Mouse (Mus musculus): ENCODE data around the gene Cyfip2. TPM values are rescaled to one million over a fixed set of nuclear protein-coding genes. Genes with fewer than 3 reads are reported as not detected.

Gene Cyfip2
- polyA plus RNA-seq, 1 experiment from 2014 or later: 8.9 TPM

- ATAC-seq (ENCODE audit: insufficient number of reproducible peaks, insufficient read depth, low FRiP score, low read depth): no peak
- H3K9me3 ChIP-seq (ENCODE audit: control insufficient read depth, low read length): no peaks in the 10 kb centered on the region
- H3K27ac ChIP-seq (replicated peaks in 1 of 2; ENCODE audit: control insufficient read depth in 1 of 2, insufficient read depth in 1 of 2, low read depth in 2 of 2, low read length in 2 of 2): no peak overlapping the region
- H3K4me1 ChIP-seq (ENCODE audit: control insufficient read depth in 2 of 2, insufficient read depth in 2 of 2, low read length in 2 of 2): peaks cover 5 to 7% of the 10 kb centered on the region in 2 experiments; a peak in 2 of 4 replicates
- 88% methylated on average over 7 of the region's 7 CpGs for WGBS
- no peaks in the 10 kb centered on the region for H3K36me3 ChIP-seq (ENCODE audit: control insufficient read depth, insufficient read depth, low read length)
- H3K4me3 ChIP-seq (ENCODE audit: control insufficient read depth in 1 of 2, insufficient read depth in 1 of 2, low read depth in 1 of 2, low read length in 2 of 2): no peak overlapping the region
- H3K9ac ChIP-seq (ENCODE audit: low read length): no peak overlapping the region
- no peak overlapping the region for H3K4me2 ChIP-seq (ENCODE audit: low read length)
- peaks cover 4% of the 10 kb centered on the region; the same call in 1 of the 2 replicates for H3K27me3 ChIP-seq (ENCODE audit: control insufficient read depth, insufficient read depth, low read length)
These were observed 4.9 kb downstream of the Cyfip2 start for GRCm38 (mm10) chr11:46307768-46308167.

GRCm38 (mm10) chr11:46306776-46307175 lies 5.9 kb downstream of the Cyfip2 start:
- Histone ChIP-seq H3K4me3 (ENCODE audit: control insufficient read depth in 1 of 2, insufficient read depth in 1 of 2, low read depth in 1 of 2, low read length in 2 of 2) (no peak overlapping the region), H3K9ac (ENCODE audit: low read length) (no peak overlapping the region), H3K4me2 (ENCODE audit: low read length) (no peak overlapping the region), H3K27me3 (ENCODE audit: control insufficient read depth, insufficient read depth, low read length) (peaks cover 4% of the 10 kb centered on the region; the same call in 1 of the 2 replicates), H3K36me3 (ENCODE audit: control insufficient read depth, insufficient read depth, low read length) (no peaks in the 10 kb centered on the region), H3K9me3 (ENCODE audit: control insufficient read depth, low read length) (no peaks in the 10 kb centered on the region), H3K27ac (replicated peaks in 1 of 2; ENCODE audit: control insufficient read depth in 1 of 2, insufficient read depth in 1 of 2, low read depth in 2 of 2, low read length in 2 of 2) (no peak overlapping the region), H3K4me1 (ENCODE audit: control insufficient read depth in 2 of 2, insufficient read depth in 2 of 2, low read length in 2 of 2) (peaks cover 5% of the 10 kb centered on the region in 2 experiments; a peak in 2 of 4 replicates)
- 80% methylated on average over 7 of the region's 7 CpGs for WGBS
- ATAC-seq (ENCODE audit: insufficient number of reproducible peaks, insufficient read depth, low FRiP score, low read depth): no peak

- Histone ChIP-seq H3K9ac (ENCODE audit: low read length) (no peak overlapping the region), H3K4me1 (ENCODE audit: control insufficient read depth in 2 of 2, insufficient read depth in 2 of 2, low read length in 2 of 2) (no peaks in the 10 kb centered on the region), H3K4me2 (ENCODE audit: low read length) (no peak overlapping the region), H3K9me3 (ENCODE audit: control insufficient read depth, low read length) (no peaks in the 10 kb centered on the region), H3K4me3 (ENCODE audit: control insufficient read depth in 1 of 2, insufficient read depth in 1 of 2, low read depth in 1 of 2, low read length in 2 of 2) (no peak overlapping the region), H3K27ac (replicated peaks in 1 of 2; ENCODE audit: control insufficient read depth in 1 of 2, insufficient read depth in 1 of 2, low read depth in 2 of 2, low read length in 2 of 2) (no peak overlapping the region), H3K36me3 (ENCODE audit: control insufficient read depth, insufficient read depth, low read length) (no peaks in the 10 kb centered on the region), H3K27me3 (ENCODE audit: control insufficient read depth, insufficient read depth, low read length) (peaks cover 3% of the 10 kb centered on the region; the same call in 1 of the 2 replicates)
- no peak for ATAC-seq (ENCODE audit: insufficient number of reproducible peaks, insufficient read depth, low FRiP score, low read depth)
- WGBS: 70% methylated on average over 9 of the region's 9 CpGs
These were observed 6.7 kb downstream of the Cyfip2 start for GRCm38 (mm10) chr11:46305881-46306520.

GRCm38 (mm10) chr11:46304864-46305710 lies 7.6 kb downstream of the Cyfip2 start:
- Histone ChIP-seq H3K9me3 (ENCODE audit: control insufficient read depth, low read length) (no peaks in the 10 kb centered on the region), H3K4me1 (ENCODE audit: control insufficient read depth in 2 of 2, insufficient read depth in 2 of 2, low read length in 2 of 2) (no peaks in the 10 kb centered on the region), H3K4me3 (ENCODE audit: control insufficient read depth in 1 of 2, insufficient read depth in 1 of 2, low read depth in 1 of 2, low read length in 2 of 2) (no peak overlapping the region), H3K27me3 (ENCODE audit: control insufficient read depth, insufficient read depth, low read length) (no peaks in the 10 kb centered on the region), H3K9ac (ENCODE audit: low read length) (no peak overlapping the region), H3K4me2 (ENCODE audit: low read length) (no peak overlapping the region), H3K36me3 (ENCODE audit: control insufficient read depth, insufficient read depth, low read length) (no peaks in the 10 kb centered on the region), H3K27ac (replicated peaks in 1 of 2; ENCODE audit: control insufficient read depth in 1 of 2, insufficient read depth in 1 of 2, low read depth in 2 of 2, low read length in 2 of 2) (no peak overlapping the region)
- WGBS: 79% methylated on average over 9 of the region's 9 CpGs
- ATAC-seq (ENCODE audit: insufficient number of reproducible peaks, insufficient read depth, low FRiP score, low read depth): no peak

- H3K4me1 ChIP-seq (ENCODE audit: control insufficient read depth in 2 of 2, insufficient read depth in 2 of 2, low read length in 2 of 2): no peaks in the 10 kb centered on the region
- no peak overlapping the region for H3K27ac ChIP-seq (replicated peaks in 1 of 2; ENCODE audit: control insufficient read depth in 1 of 2, insufficient read depth in 1 of 2, low read depth in 2 of 2, low read length in 2 of 2)
- WGBS: 75% methylated on average over 10 of the region's 10 CpGs
- H3K9ac ChIP-seq (ENCODE audit: low read length): no peak overlapping the region
- ATAC-seq (ENCODE audit: insufficient number of reproducible peaks, insufficient read depth, low FRiP score, low read depth): no peak
- no peak overlapping the region for H3K4me2 ChIP-seq (ENCODE audit: low read length)
- H3K4me3 ChIP-seq (ENCODE audit: control insufficient read depth in 1 of 2, insufficient read depth in 1 of 2, low read depth in 1 of 2, low read length in 2 of 2): no peak overlapping the region
- no peaks in the 10 kb centered on the region for H3K36me3 ChIP-seq (ENCODE audit: control insufficient read depth, insufficient read depth, low read length)
- H3K9me3 ChIP-seq (ENCODE audit: control insufficient read depth, low read length): no peaks in the 10 kb centered on the region
- no peaks in the 10 kb centered on the region for H3K27me3 ChIP-seq (ENCODE audit: control insufficient read depth, insufficient read depth, low read length)
These were observed 8.6 kb downstream of the Cyfip2 start for GRCm38 (mm10) chr11:46304093-46304492.

GRCm38 (mm10) chr11:46302471-46302870 lies 10.2 kb downstream of the Cyfip2 start:
- H3K4me1 ChIP-seq (ENCODE audit: control insufficient read depth in 2 of 2, insufficient read depth in 2 of 2, low read length in 2 of 2): no peaks in the 10 kb centered on the region
- no peaks in the 10 kb centered on the region for H3K9me3 ChIP-seq (ENCODE audit: control insufficient read depth, low read length)
- H3K4me2 ChIP-seq (ENCODE audit: low read length): no peak overlapping the region
- no peaks in the 10 kb centered on the region for H3K36me3 ChIP-seq (ENCODE audit: control insufficient read depth, insufficient read depth, low read length)
- no peaks in the 10 kb centered on the region for H3K27me3 ChIP-seq (ENCODE audit: control insufficient read depth, insufficient read depth, low read length)
- H3K9ac ChIP-seq (ENCODE audit: low read length): no peak overlapping the region
- no peak overlapping the region for H3K27ac ChIP-seq (replicated peaks in 1 of 2; ENCODE audit: control insufficient read depth in 1 of 2, insufficient read depth in 1 of 2, low read depth in 2 of 2, low read length in 2 of 2)
- 86% methylated on average over 9 of the region's 9 CpGs for WGBS
- no peak for ATAC-seq (ENCODE audit: insufficient number of reproducible peaks, insufficient read depth, low FRiP score, low read depth)
- H3K4me3 ChIP-seq (ENCODE audit: control insufficient read depth in 1 of 2, insufficient read depth in 1 of 2, low read depth in 1 of 2, low read length in 2 of 2): no peak overlapping the region

- Histone ChIP-seq H3K27ac (replicated peaks in 1 of 2; ENCODE audit: control insufficient read depth in 1 of 2, insufficient read depth in 1 of 2, low read depth in 2 of 2, low read length in 2 of 2) (no peak overlapping the region), H3K9me3 (ENCODE audit: control insufficient read depth, low read length) (no peaks in the 10 kb centered on the region), H3K9ac (ENCODE audit: low read length) (no peak overlapping the region), H3K4me1 (ENCODE audit: control insufficient read depth in 2 of 2, insufficient read depth in 2 of 2, low read length in 2 of 2) (no peaks in the 10 kb centered on the region), H3K27me3 (ENCODE audit: control insufficient read depth, insufficient read depth, low read length) (no peaks in the 10 kb centered on the region), H3K4me2 (ENCODE audit: low read length) (no peak overlapping the region), H3K36me3 (ENCODE audit: control insufficient read depth, insufficient read depth, low read length) (no peaks in the 10 kb centered on the region), H3K4me3 (ENCODE audit: control insufficient read depth in 1 of 2, insufficient read depth in 1 of 2, low read depth in 1 of 2, low read length in 2 of 2) (no peak overlapping the region)
- 86% methylated on average over 23 of the region's 23 CpGs for WGBS
- ATAC-seq (ENCODE audit: insufficient number of reproducible peaks, insufficient read depth, low FRiP score, low read depth): no peak
These were observed 10.9 kb downstream of the Cyfip2 start for GRCm38 (mm10) chr11:46301579-46302248.

Data from heart, embryonic 14.5 days (tissue).